Mouse (Mus musculus) testis, adult 2 months (tissue): Measurements from ENCODE around the gene Vstm2b.

Source experiments
- CTCF ChIP-seq: fragments of 200-500 bp; IDR thresholded peaks from 2 replicates; pipeline ENCODE4 v1.5.1; 2012; ENCODE audit warnings: low read depth, mild to moderate bottlenecking, inconsistent platforms, low read length, moderate library complexity; ENCODE audit not compliant: control insufficient read depth, insufficient read depth, insufficient replicate concordance
- POLR2A ChIP-seq: fragments of 200-500 bp; IDR thresholded peaks from 2 replicates; pipeline ENCODE4 v1.6.1; 2012; ENCODE audit warnings: low read depth, mild to moderate bottlenecking, inconsistent platforms, low read length, moderate library complexity; ENCODE audit not compliant: control insufficient read depth

GRCm38 (mm10) chr7:40898711-40899375, 715 bp downstream of the Vstm2b start:
- TF ChIP-seq CTCF (no peak), POLR2A (no peak)
